ENCODE assay signal across 13 mouse cellular contexts in the genomic region with DNA sequence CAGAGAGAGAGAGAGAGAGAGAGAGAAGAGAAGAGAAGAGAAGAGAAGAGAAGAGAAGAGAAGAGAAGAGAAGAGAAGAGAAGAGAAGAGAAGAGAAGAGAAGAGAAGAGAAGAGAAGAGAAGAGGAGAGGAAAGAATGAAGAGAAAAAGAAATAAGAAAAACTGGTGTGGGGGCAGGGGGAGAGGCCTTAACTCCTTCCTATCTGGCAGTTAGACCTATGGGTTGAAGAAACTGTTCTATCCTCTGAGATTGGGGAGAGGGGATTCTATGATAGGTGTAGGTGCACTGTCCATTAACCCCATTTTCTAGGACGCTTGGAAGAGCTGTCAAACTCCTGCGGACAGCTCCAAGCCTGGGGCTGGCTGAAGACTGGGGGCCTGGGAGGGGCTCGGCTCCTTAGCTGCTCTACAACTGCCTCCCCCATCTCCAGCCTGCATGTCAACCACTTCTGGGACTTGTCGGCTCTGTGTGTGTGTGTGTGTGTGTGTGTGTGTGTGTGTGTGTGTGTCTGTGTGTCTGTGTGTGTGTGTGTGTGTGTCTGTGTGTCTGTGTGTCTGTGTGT. TPM values are rescaled to one million over a fixed set of nuclear protein-coding genes. Genes with fewer than 3 reads are reported as not detected.
DNase-seq lines count a peak whose midpoint lies in the region; ATAC-seq and TF ChIP-seq lines count a peak whose summit lies in the region.
"Not testable (repeated sequence)": the region's sequence is repeated elsewhere in the genome, so short reads cannot be mapped to it uniquely, and the experiment has no call there.
"Had no signal": no experiment of that assay in that cellular context is flagged by ENCODE, and none has a peak within 500 bp of the region (broad histone marks: within the 10 kb centered on the region; RNA-seq: fewer than 3 reads in every experiment).

No protein-coding gene starts in this region.

- peak overlapping the region; percentile 81 for H3K4me3 ChIP-seq in cerebellum, adult 2 months (replicated peaks; ENCODE audit: insufficient read depth, low read depth, low read length)
- peak overlapping the region; percentile 78 for H3K4me3 ChIP-seq in heart, embryonic 12.5 days
- peak overlapping the region; percentile 92 for H3K4me3 ChIP-seq in hindbrain, embryonic 16.5 days (ENCODE audit: low read length)
- peak overlapping the region; percentile 81 for H3K4me3 ChIP-seq in limb, embryonic 10.5 days
- peak overlapping the region; percentile 71 for H3K4me3 ChIP-seq in liver, embryonic 16.5 days (ENCODE audit: low read depth, low read length)
- peak overlapping the region; percentile 81 for H3K4me3 ChIP-seq in midbrain, embryonic 16.5 days (ENCODE audit: low read depth, low read length)

- H3K4me2 ChIP-seq in heart, embryonic 12.5 days = peak overlapping the region; percentile 94
- peak overlapping the region; percentile 82 for H3K4me2 ChIP-seq in hindbrain, embryonic 16.5 days (ENCODE audit: low read length)
- H3K4me2 ChIP-seq in liver, embryonic 16.5 days (ENCODE audit: low read depth, low read length) = peak overlapping the region; percentile 70
- peak overlapping the region; percentile 97 for H3K4me2 ChIP-seq in midbrain, embryonic 16.5 days (ENCODE audit: low read length)

- not testable (repeated sequence) for DNase-seq in cerebellum, adult 2 months; limb, embryonic 10.5 days (ENCODE audit: low spot score)
- peak; percentile 58 to 62 for DNase-seq in spleen, postnatal 10 days (ENCODE audit: low spot score in 2 of 2)

- peak; percentile 25; the same call in 1 of the 2 replicates for ATAC-seq in erythroid progenitor cell, adult 5-6 weeks (replicated peaks; ENCODE audit: low FRiP score, poor library complexity, severe bottlenecking)
- not testable (repeated sequence) for ATAC-seq in heart, embryonic 12.5 days (ENCODE audit: insufficient number of reproducible peaks, low FRiP score); hindbrain, embryonic 16.5 days; liver, embryonic 16.5 days (ENCODE audit: low read depth); midbrain, embryonic 16.5 days

- H3K27me3 ChIP-seq in cerebellum, adult 2 months (ENCODE audit: control insufficient read depth, insufficient read depth, low read length); heart, embryonic 12.5 days (replicated peaks); hindbrain, embryonic 16.5 days (replicated peaks; ENCODE audit: control insufficient read depth, insufficient read depth, low read length); limb, embryonic 10.5 days (ENCODE audit: low read depth, poor library complexity, severe bottlenecking); liver, embryonic 16.5 days (ENCODE audit: control insufficient read depth, insufficient read depth, low read depth, low read length); midbrain, embryonic 16.5 days (ENCODE audit: control insufficient read depth, insufficient read depth, low read depth, low read length): not testable (repeated sequence)

- WGBS in cerebellum, adult 2 months = 3% methylated on average over 4 of the region's 4 CpGs
- 13% methylated on average over 4 of the region's 4 CpGs for WGBS in heart, embryonic 12.5 days
- 5% methylated on average over 4 of the region's 4 CpGs for WGBS in hindbrain, embryonic 16.5 days
- 25% methylated on average over 4 of the region's 4 CpGs for WGBS in limb, embryonic 10.5 days
- WGBS in liver, embryonic 16.5 days (ENCODE audit: insufficient replicate concordance) = 18% methylated on average over 3 of the region's 4 CpGs
- 3% methylated on average over 4 of the region's 4 CpGs for WGBS in midbrain, embryonic 16.5 days

- TF ChIP-seq POLR2A in cerebellum, adult 2 months (IDR thresholded peaks at IDR 0.05; ENCODE audit: borderline replicate concordance, insufficient read depth, low read length) = not testable (repeated sequence)

- peak overlapping the region; percentile 85 for H3K27ac ChIP-seq in cerebellum, adult 2 months (ENCODE audit: insufficient read depth, low read length)
- H3K27ac ChIP-seq in heart, embryonic 12.5 days (ENCODE audit: poor library complexity, severe bottlenecking) = peak overlapping the region; percentile 68
- not testable (repeated sequence) for H3K27ac ChIP-seq in hindbrain, embryonic 16.5 days (ENCODE audit: low read depth, low read length)
- H3K27ac ChIP-seq in limb, embryonic 10.5 days = peak overlapping the region; percentile 96
- H3K27ac ChIP-seq in liver, embryonic 16.5 days (ENCODE audit: low read length) = peak overlapping the region; percentile 98
- H3K27ac ChIP-seq in midbrain, embryonic 16.5 days (ENCODE audit: low read length) = peak overlapping the region; percentile 94

- not testable (repeated sequence) for TF ChIP-seq CTCF in cerebellum, adult 2 months (IDR thresholded peaks at IDR 0.05; ENCODE audit: borderline replicate concordance, insufficient read depth, low read depth, low read length)

- H3K36me3 ChIP-seq in heart, embryonic 12.5 days; hindbrain, embryonic 16.5 days (ENCODE audit: control insufficient read depth, insufficient read depth, low read length): not testable (repeated sequence)
- H3K36me3 ChIP-seq in limb, embryonic 10.5 days = peaks cover 39% of the 10 kb centered on the region
- peaks cover 10% of the 10 kb centered on the region for H3K36me3 ChIP-seq in liver, embryonic 16.5 days (ENCODE audit: control insufficient read depth, insufficient read depth)
- peaks cover 13% of the 10 kb centered on the region for H3K36me3 ChIP-seq in midbrain, embryonic 16.5 days (ENCODE audit: control insufficient read depth, insufficient read depth, low read length)

- peaks cover 31% of the 10 kb centered on the region for H3K4me1 ChIP-seq in cerebellum, adult 2 months (ENCODE audit: control insufficient read depth, insufficient read depth, low read length)
- peaks cover 65% of the 10 kb centered on the region for H3K4me1 ChIP-seq in heart, embryonic 12.5 days (replicated peaks)
- peaks cover 54% of the 10 kb centered on the region for H3K4me1 ChIP-seq in hindbrain, embryonic 16.5 days (ENCODE audit: control insufficient read depth, insufficient read depth, low read depth, low read length)
- H3K4me1 ChIP-seq in limb, embryonic 10.5 days = peaks cover 62% of the 10 kb centered on the region
- peaks cover 69% of the 10 kb centered on the region for H3K4me1 ChIP-seq in liver, embryonic 16.5 days (ENCODE audit: control insufficient read depth, low read depth, low read length)
- H3K4me1 ChIP-seq in midbrain, embryonic 16.5 days (ENCODE audit: control insufficient read depth, insufficient read depth, low read length) = peaks cover 63% of the 10 kb centered on the region

- H3K9ac ChIP-seq in heart, embryonic 12.5 days = peak overlapping the region; percentile 58
- peak overlapping the region; percentile 99 for H3K9ac ChIP-seq in hindbrain, embryonic 16.5 days (ENCODE audit: low read depth, low read length)
- peak overlapping the region; percentile 85 for H3K9ac ChIP-seq in liver, embryonic 16.5 days (ENCODE audit: low read depth, low read length)
- peak overlapping the region; percentile 99 for H3K9ac ChIP-seq in midbrain, embryonic 16.5 days (ENCODE audit: low read depth, low read length)

- not testable (repeated sequence) for H3K9me3 ChIP-seq in heart, embryonic 12.5 days (replicated peaks); hindbrain, embryonic 16.5 days (ENCODE audit: control insufficient read depth, low read length); limb, embryonic 10.5 days (replicated peaks); liver, embryonic 16.5 days (replicated peaks; ENCODE audit: control insufficient read depth, low read length); midbrain, embryonic 16.5 days (replicated peaks; ENCODE audit: control insufficient read depth, low read length, poor library complexity, severe bottlenecking)

RNA-seq across cellular contexts. Expression of gene Samd14, which starts 1.2 kb away (rescaled TPM):
- 80.7 and 89.4 TPM in 2 replicates for polyA plus RNA-seq in cerebellum, adult 2 months (2012; rRNA removed)
- 103 TPM in 2 replicates for total RNA-seq in erythroid progenitor cell, adult 5-6 weeks (2015; ENCODE audit: low replicate concordance)
- total RNA-seq in erythroid progenitor cell, adult 5-6 weeks (2017; ENCODE audit: low replicate concordance) = 98.7 and 99.2 TPM in 2 replicates
- polyA plus RNA-seq in heart, embryonic 12.5 days (2016; fragmentation: Nextera tagmentation; extraction: Ambion mirVana) = 14.8 and 16.5 TPM in 2 replicates
- polyA plus RNA-seq in hindbrain, embryonic 16.5 days (2015; fragmentation: Nextera tagmentation; extraction: Ambion mirVana) = 160 and 181 TPM in 2 replicates
- 29.7 and 39.2 TPM in 2 replicates for polyA plus RNA-seq in limb, embryonic 10.5 days (2016; fragmentation: Nextera tagmentation; extraction: Ambion mirVana)
- 27.2 and 34.7 TPM in 2 replicates for polyA plus RNA-seq in liver, embryonic 16.5 days (2015; fragmentation: Nextera tagmentation; extraction: Ambion mirVana)
- polyA plus RNA-seq in midbrain, embryonic 16.5 days (2015; fragmentation: Nextera tagmentation; extraction: Ambion mirVana) = 164 and 171 TPM in 2 replicates

RNA-seq across cellular contexts. Expression of gene Ppp1r9b, which starts 20.1 kb away (rescaled TPM):
- 149 and 153 TPM in 2 replicates for polyA plus RNA-seq in cerebellum, adult 2 months (2012; rRNA removed)
- total RNA-seq in erythroid progenitor cell, adult 5-6 weeks (2015; ENCODE audit: low replicate concordance) = 59.5 and 71.4 TPM in 2 replicates
- total RNA-seq in erythroid progenitor cell, adult 5-6 weeks (2017; ENCODE audit: low replicate concordance) = 98.2 and 125 TPM in 2 replicates
- 10.4 and 12.2 TPM in 2 replicates for polyA plus RNA-seq in heart, embryonic 12.5 days (2016; fragmentation: Nextera tagmentation; extraction: Ambion mirVana)
- polyA plus RNA-seq in hindbrain, embryonic 16.5 days (2015; fragmentation: Nextera tagmentation; extraction: Ambion mirVana) = 17.8 and 18.8 TPM in 2 replicates
- polyA plus RNA-seq in limb, embryonic 10.5 days (2016; fragmentation: Nextera tagmentation; extraction: Ambion mirVana) = 9.9 and 10.8 TPM in 2 replicates
- 7.1 and 7.6 TPM in 2 replicates for polyA plus RNA-seq in liver, embryonic 16.5 days (2015; fragmentation: Nextera tagmentation; extraction: Ambion mirVana)
- polyA plus RNA-seq in midbrain, embryonic 16.5 days (2015; fragmentation: Nextera tagmentation; extraction: Ambion mirVana) = 18.4 and 19.4 TPM in 2 replicates

RNA-seq across cellular contexts. Expression of gene Pdk2, which starts 30.2 kb away (rescaled TPM):
- polyA plus RNA-seq in cerebellum, adult 2 months (2012; rRNA removed) = 219 and 247 TPM in 2 replicates
- 8.3 and 8.4 TPM in 2 replicates for total RNA-seq in erythroid progenitor cell, adult 5-6 weeks (2015; ENCODE audit: low replicate concordance)
- total RNA-seq in erythroid progenitor cell, adult 5-6 weeks (2017; ENCODE audit: low replicate concordance) = 2.3 and 3.2 TPM in 2 replicates
- 65.1 and 68.3 TPM in 2 replicates for polyA plus RNA-seq in heart, embryonic 12.5 days (2016; fragmentation: Nextera tagmentation; extraction: Ambion mirVana)
- 34.6 and 42.1 TPM in 2 replicates for polyA plus RNA-seq in hindbrain, embryonic 16.5 days (2015; fragmentation: Nextera tagmentation; extraction: Ambion mirVana)
- 9.8 and 21.2 TPM in 2 replicates for polyA plus RNA-seq in limb, embryonic 10.5 days (2016; fragmentation: Nextera tagmentation; extraction: Ambion mirVana)
- polyA plus RNA-seq in liver, embryonic 16.5 days (2015; fragmentation: Nextera tagmentation; extraction: Ambion mirVana) = 10.7 and 13.9 TPM in 2 replicates
- 24.1 and 27.5 TPM in 2 replicates for polyA plus RNA-seq in midbrain, embryonic 16.5 days (2015; fragmentation: Nextera tagmentation; extraction: Ambion mirVana)

RNA-seq across cellular contexts. Expression of gene Sgca, which starts 34.8 kb away (rescaled TPM):
- polyA plus RNA-seq in cerebellum, adult 2 months (2012; rRNA removed) = 1.9 and 3.9 TPM in 2 replicates
- not detected in 2 replicates for total RNA-seq in erythroid progenitor cell, adult 5-6 weeks (2015; ENCODE audit: low replicate concordance)
- not detected in 2 replicates for total RNA-seq in erythroid progenitor cell, adult 5-6 weeks (2017; ENCODE audit: low replicate concordance)
- polyA plus RNA-seq in heart, embryonic 12.5 days (2016; fragmentation: Nextera tagmentation; extraction: Ambion mirVana) = 20.6 and 26.6 TPM in 2 replicates
- polyA plus RNA-seq in hindbrain, embryonic 16.5 days (2015; fragmentation: Nextera tagmentation; extraction: Ambion mirVana) = 0.24 and 1.3 TPM in 2 replicates
- 0.23 TPM in 1 of 2 replicates, not detected in the other for polyA plus RNA-seq in limb, embryonic 10.5 days (2016; fragmentation: Nextera tagmentation; extraction: Ambion mirVana)
- 0.86 and 0.96 TPM in 2 replicates for polyA plus RNA-seq in liver, embryonic 16.5 days (2015; fragmentation: Nextera tagmentation; extraction: Ambion mirVana)
- polyA plus RNA-seq in midbrain, embryonic 16.5 days (2015; fragmentation: Nextera tagmentation; extraction: Ambion mirVana) = 0.20 TPM in 1 of 2 replicates, not detected in the other
- total RNA-seq: neutrophil, adult 5-6 weeks had no signal
- polyA plus RNA-seq: macrophage had no signal

RNA-seq across cellular contexts. Expression of gene Hils1, which starts 43.5 kb away (rescaled TPM):
- polyA plus RNA-seq in cerebellum, adult 2 months (2012; rRNA removed) = not detected in 2 replicates
- total RNA-seq in erythroid progenitor cell, adult 5-6 weeks (2015; ENCODE audit: low replicate concordance) = not detected in 2 replicates
- not detected in 2 replicates for total RNA-seq in erythroid progenitor cell, adult 5-6 weeks (2017; ENCODE audit: low replicate concordance)
- 0.30 TPM in 1 of 2 replicates, not detected in the other for polyA plus RNA-seq in heart, embryonic 12.5 days (2016; fragmentation: Nextera tagmentation; extraction: Ambion mirVana)
- not detected in 2 replicates for polyA plus RNA-seq in hindbrain, embryonic 16.5 days (2015; fragmentation: Nextera tagmentation; extraction: Ambion mirVana)
- not detected in 2 replicates for polyA plus RNA-seq in limb, embryonic 10.5 days (2016; fragmentation: Nextera tagmentation; extraction: Ambion mirVana)
- polyA plus RNA-seq in liver, embryonic 16.5 days (2015; fragmentation: Nextera tagmentation; extraction: Ambion mirVana) = not detected in 2 replicates
- not detected in 2 replicates for polyA plus RNA-seq in midbrain, embryonic 16.5 days (2015; fragmentation: Nextera tagmentation; extraction: Ambion mirVana)
- total RNA-seq: gastrocnemius, adult 2 months; left cerebral cortex, postnatal 25 days; neutrophil, adult 5-6 weeks had no signal
- polyA plus RNA-seq: kidney, adult 2 months; macrophage had no signal
